Mouse (Mus musculus) midbrain, embryonic 11.5 days (tissue): Measurements from ENCODE around the gene Map3k20. TPM values are rescaled to one million over a fixed set of nuclear protein-coding genes. Genes with fewer than 3 reads are reported as not detected.

Experiments
- ATAC-seq: fragments of 200-750 bp; cut with Nextera tagmentation; 2 replicates; pipeline ENCODE4 v1.8.0; 2017; ENCODE audit warnings: moderate TSS enrichment, moderate library complexity; ENCODE audit not compliant: low FRiP score
- DNase-seq: peaks from one replicate; pipeline ENCODE4 v3.0.0; 2015; ENCODE audit warnings: low spot score; ENCODE audit errors: missing footprints
- H3K27ac ChIP-seq: fragments of 300-500 bp; sonication (generic); 2 replicates; pipeline ENCODE4 v1.5.1; 2014; ENCODE audit warnings: low read depth, low read length
- H3K27me3 ChIP-seq: fragments of 300-500 bp; sonication (generic); 2 replicates; pipeline ENCODE4 v1.6.1; 2014; ENCODE audit warnings: mild to moderate bottlenecking, low read length, moderate library complexity, mixed read lengths; ENCODE audit not compliant: control insufficient read depth, insufficient read depth
- H3K36me3 ChIP-seq: fragments of 300-500 bp; sonication (generic); 2 replicates; pipeline ENCODE4 v1.6.1; 2014; ENCODE audit warnings: mild to moderate bottlenecking, low read length, moderate library complexity, mixed read lengths; ENCODE audit not compliant: control insufficient read depth, insufficient read depth
- H3K4me1 ChIP-seq: fragments of 300-500 bp; sonication (generic); 2 replicates; pipeline ENCODE4 v1.6.1; 2014; ENCODE audit warnings: low read length; ENCODE audit not compliant: control insufficient read depth, insufficient read depth
- H3K4me2 ChIP-seq: fragments of 300-500 bp; sonication (generic); 2 replicates; pipeline ENCODE4 v1.6.1; 2014; ENCODE audit warnings: mild to moderate bottlenecking, moderate library complexity
- H3K4me3 ChIP-seq: fragments of 300-500 bp; sonication (generic); 2 replicates; pipeline ENCODE4 v1.5.1; 2014; ENCODE audit warnings: low read depth, low read length
- H3K9ac ChIP-seq: fragments of 300-500 bp; sonication (generic); 2 replicates; pipeline ENCODE4 v1.6.1; 2014; ENCODE audit warnings: low read length
- H3K9me3 ChIP-seq: fragments of 300-500 bp; sonication (generic); 2 replicates; pipeline ENCODE4 v1.6.1; 2016; ENCODE audit warnings: low read length; ENCODE audit not compliant: control insufficient read depth
- WGBS: fragments of 180-500 bp; shearing (Covaris S2); extraction: QIAGEN DNeasy Blood & Tissue Kit; methylation state at CpG from one replicate; pipeline ENCODE4 v1.1.7; 2014; 5-methylcytosine and 5-hydroxymethylcytosine counted together
- polyA plus RNA-seq: library from polyadenylated mRNA; unstranded; fragments of >200 nt; fragmentation: Nextera tagmentation; extraction: Ambion mirVana; gene quantifications from 2 replicates; pipeline ENCODE4 v1.2.1, GENCODE M21; 2014

The Map3k20 gene
- polyA plus RNA-seq, 1 experiment from 2014 or later = 7.5 TPM

GRCm38 (mm10) chr2:72288932-72289534, 3.6 kb downstream of the Map3k20 start:
- WGBS = 90% methylated on average over 11 of the region's 11 CpGs
- Histone ChIP-seq H3K4me1 (no peaks in the 10 kb centered on the region), H3K4me2 (no peak overlapping the region), H3K4me3 (no peak overlapping the region), H3K36me3 (no peaks in the 10 kb centered on the region), H3K9ac (no peak overlapping the region), H3K9me3 (no peaks in the 10 kb centered on the region), H3K27me3 (peaks cover 5% of the 10 kb centered on the region; the same call in 1 of the 2 replicates), H3K27ac (no peak overlapping the region)
- no peak for DNase-seq
- ATAC-seq = no peak

DNA sequence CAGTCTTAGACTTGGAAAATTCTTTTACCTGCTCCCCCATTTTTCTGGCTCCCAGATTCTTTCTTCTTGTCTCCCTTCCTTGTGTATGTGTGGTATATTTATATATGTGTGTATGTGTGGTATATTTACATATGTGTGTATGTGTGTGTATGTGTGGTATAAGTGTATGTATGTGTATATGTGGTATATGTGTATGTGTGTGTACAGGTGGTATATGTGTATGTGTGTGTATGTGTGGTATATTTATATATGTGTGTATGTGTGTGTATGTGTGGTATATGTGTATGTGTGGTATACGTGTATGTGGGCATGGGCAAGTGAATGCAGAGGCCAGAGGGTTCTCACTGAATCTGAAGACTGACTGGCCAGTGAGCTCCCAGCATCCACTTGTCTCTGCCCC, 5.7 kb downstream of the Map3k20 start:
- Histone ChIP-seq H3K27me3 (no peaks in the 10 kb centered on the region), H3K36me3 (no peaks in the 10 kb centered on the region), H3K27ac (no peak overlapping the region), H3K4me1 (no peaks in the 10 kb centered on the region), H3K9ac (no peak overlapping the region), H3K9me3 (no peaks in the 10 kb centered on the region), H3K4me3 (no peak overlapping the region), H3K4me2 (no peak overlapping the region)
- 90% methylated on average over 1 of the region's 1 CpGs for WGBS
- peak; percentile 60 for DNase-seq
- ATAC-seq = no peak

- Histone ChIP-seq H3K4me1 (no peaks in the 10 kb centered on the region), H3K27ac (no peak overlapping the region), H3K4me3 (no peak overlapping the region), H3K4me2 (no peak overlapping the region), H3K9ac (no peak overlapping the region), H3K36me3 (no peaks in the 10 kb centered on the region), H3K9me3 (no peaks in the 10 kb centered on the region), H3K27me3 (no peaks in the 10 kb centered on the region)
- no peak for ATAC-seq
- whole genome bisulfite sequencing = 89% methylated on average over 8 of the region's 8 CpGs
- peak; percentile 47 for DNase-seq
Observed at GRCm38 (mm10) chr2:72292573-72292972, 7.1 kb downstream of the Map3k20 start.

- H3K4me1 ChIP-seq = no peaks in the 10 kb centered on the region
- H3K27ac ChIP-seq = no peak overlapping the region
- H3K9ac ChIP-seq = no peak overlapping the region
- no peak for ATAC-seq
- H3K4me3 ChIP-seq = no peak overlapping the region
- 86% methylated on average over 6 of the region's 6 CpGs for WGBS
- H3K36me3 ChIP-seq = no peaks in the 10 kb centered on the region
- peak; percentile 8 for DNase-seq
- H3K9me3 ChIP-seq = no peaks in the 10 kb centered on the region
- no peaks in the 10 kb centered on the region for H3K27me3 ChIP-seq
- H3K4me2 ChIP-seq = no peak overlapping the region
Observed at GRCm38 (mm10) chr2:72294994-72295393, 9.6 kb downstream of the Map3k20 start.

- WGBS = 88% methylated on average over 10 of the region's 10 CpGs
Observed at GRCm38 (mm10) chr2:72296984-72297715, 11.7 kb downstream of the Map3k20 start.

GRCm38 (mm10) chr2:72297716-72298082, 12.3 kb downstream of the Map3k20 start:
- Histone ChIP-seq H3K27me3 (no peaks in the 10 kb centered on the region), H3K27ac (no peak overlapping the region), H3K4me1 (no peaks in the 10 kb centered on the region), H3K9me3 (no peaks in the 10 kb centered on the region), H3K9ac (no peak overlapping the region), H3K4me3 (no peak overlapping the region), H3K4me2 (no peak overlapping the region), H3K36me3 (no peaks in the 10 kb centered on the region)
- DNase-seq = peak; percentile 81
- ATAC-seq = no peak
- 77% methylated on average over 10 of the region's 10 CpGs for WGBS

More at GRCm38 (mm10) chr2:72296984-72297715, 11.7 kb downstream of the Map3k20 start:
- H3K27ac ChIP-seq = no peak overlapping the region
- H3K9me3 ChIP-seq = no peaks in the 10 kb centered on the region
- no peaks in the 10 kb centered on the region for H3K36me3 ChIP-seq
- DNase-seq (no peak), ATAC-seq (no peak)
- no peak overlapping the region for H3K4me3 ChIP-seq
- H3K9ac ChIP-seq = no peak overlapping the region
- no peak overlapping the region for H3K4me2 ChIP-seq
- H3K4me1 ChIP-seq = no peaks in the 10 kb centered on the region
- no peaks in the 10 kb centered on the region for H3K27me3 ChIP-seq

DNA sequence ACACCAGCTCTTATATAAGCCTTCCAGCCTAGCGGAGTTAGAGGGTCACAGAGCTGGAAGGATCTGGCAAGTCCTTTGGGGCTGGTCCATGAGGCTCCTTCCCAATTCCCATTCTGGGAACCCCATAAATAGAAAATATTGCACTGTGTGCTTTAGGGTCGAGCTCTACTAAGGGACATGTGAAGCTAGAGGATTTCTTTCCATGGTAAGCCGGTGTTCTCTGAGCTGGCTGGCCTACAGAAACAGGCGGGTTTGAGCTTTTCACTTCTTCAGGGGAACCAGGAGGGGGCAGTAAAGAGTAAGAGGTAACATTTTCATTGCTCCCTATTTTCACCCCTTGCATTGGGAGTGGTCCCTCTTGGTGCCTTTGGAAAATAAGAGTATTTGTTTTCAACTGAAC, 13.0 kb downstream of the Map3k20 start:
- no peak overlapping the region for H3K9ac ChIP-seq
- H3K4me2 ChIP-seq = no peak overlapping the region
- no peak overlapping the region for H3K27ac ChIP-seq
- ATAC-seq = no peak
- H3K9me3 ChIP-seq = no peaks in the 10 kb centered on the region
- WGBS = 58% methylated on average over 4 of the region's 4 CpGs
- DNase-seq = peak; percentile 88
- H3K36me3 ChIP-seq = no peaks in the 10 kb centered on the region
- H3K4me3 ChIP-seq = no peak overlapping the region
- no peaks in the 10 kb centered on the region for H3K27me3 ChIP-seq
- no peaks in the 10 kb centered on the region for H3K4me1 ChIP-seq

DNA sequence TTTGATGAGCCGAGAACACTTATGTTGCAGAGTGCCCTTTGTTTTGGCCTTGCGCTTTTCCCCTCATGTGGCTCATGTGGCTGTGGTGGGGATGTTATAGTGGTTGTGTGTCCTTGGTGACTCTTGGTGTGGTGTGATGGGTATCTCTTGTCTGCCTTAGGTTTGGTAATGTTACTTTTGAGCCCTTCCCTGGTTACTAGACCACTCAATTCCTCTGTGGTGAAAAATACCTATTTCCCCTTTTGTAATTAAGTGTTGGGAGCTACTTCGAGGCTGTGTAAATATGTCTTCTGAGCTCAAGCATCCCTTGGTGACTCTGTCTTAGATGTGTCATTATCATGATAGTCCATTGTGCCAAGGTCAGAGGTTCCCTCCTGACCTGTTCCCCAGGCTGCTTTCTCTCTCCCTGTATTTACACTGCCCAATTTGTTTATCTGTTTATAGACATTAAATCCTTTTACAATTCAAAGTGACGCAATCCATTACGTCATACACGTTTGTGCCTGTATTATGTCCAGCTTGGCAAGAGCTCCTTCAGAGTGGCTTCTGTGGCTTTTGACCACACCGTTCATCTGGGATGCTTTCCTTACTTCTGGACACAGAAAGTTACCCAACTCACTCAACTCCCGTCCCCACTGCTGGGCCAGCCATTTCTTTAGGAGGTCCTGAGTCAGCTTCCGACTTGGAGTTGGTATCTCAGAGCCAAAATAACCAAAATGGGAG, 15.9 kb downstream of the Map3k20 start:
- no peak for ATAC-seq

GRCm38 (mm10) chr2:72305738-72306137, 20.3 kb downstream of the Map3k20 start:
- H3K36me3 ChIP-seq = no peaks in the 10 kb centered on the region

More for the DNA sequence above, 15.9 kb downstream of the Map3k20 start:
- WGBS = 90% methylated on average over 9 of the region's 9 CpGs
- H3K9me3 ChIP-seq = no peaks in the 10 kb centered on the region
- peak; percentile 6 for DNase-seq
- no peak overlapping the region for H3K4me3 ChIP-seq
- no peaks in the 10 kb centered on the region for H3K27me3 ChIP-seq
- no peaks in the 10 kb centered on the region for H3K4me1 ChIP-seq
- H3K36me3 ChIP-seq = no peaks in the 10 kb centered on the region
- no peak overlapping the region for H3K9ac ChIP-seq
- H3K27ac ChIP-seq = no peak overlapping the region
- H3K4me2 ChIP-seq = no peak overlapping the region

More at GRCm38 (mm10) chr2:72305738-72306137, 20.3 kb downstream of the Map3k20 start:
- Histone ChIP-seq H3K27ac (no peak overlapping the region), H3K4me3 (no peak overlapping the region), H3K27me3 (no peaks in the 10 kb centered on the region), H3K9me3 (no peaks in the 10 kb centered on the region), H3K9ac (no peak overlapping the region), H3K4me1 (no peaks in the 10 kb centered on the region), H3K4me2 (no peak overlapping the region)
- DNase-seq (peak; percentile 10), ATAC-seq (no peak)
- WGBS = 93% methylated on average over 7 of the region's 7 CpGs
